Mouse (Mus musculus) ZHBTc4 (cell line): ENCODE measurements at regions not wholly inside any gene's neighbourhood (a gene's known extent, or its start where the extent isn't known, plus 50 kb on each side); places are given as distances from the start of the nearest gene placed in this dataset.
A peak's percentile ranks its signal among the peaks of the same experiment; 100 is the strongest.

Experiments
- DNase-seq: peaks from one replicate; pipeline ENCODE4 v3.0.0-alpha.2; 2011; ENCODE audit warnings: low read depth, low spot score

DNA sequence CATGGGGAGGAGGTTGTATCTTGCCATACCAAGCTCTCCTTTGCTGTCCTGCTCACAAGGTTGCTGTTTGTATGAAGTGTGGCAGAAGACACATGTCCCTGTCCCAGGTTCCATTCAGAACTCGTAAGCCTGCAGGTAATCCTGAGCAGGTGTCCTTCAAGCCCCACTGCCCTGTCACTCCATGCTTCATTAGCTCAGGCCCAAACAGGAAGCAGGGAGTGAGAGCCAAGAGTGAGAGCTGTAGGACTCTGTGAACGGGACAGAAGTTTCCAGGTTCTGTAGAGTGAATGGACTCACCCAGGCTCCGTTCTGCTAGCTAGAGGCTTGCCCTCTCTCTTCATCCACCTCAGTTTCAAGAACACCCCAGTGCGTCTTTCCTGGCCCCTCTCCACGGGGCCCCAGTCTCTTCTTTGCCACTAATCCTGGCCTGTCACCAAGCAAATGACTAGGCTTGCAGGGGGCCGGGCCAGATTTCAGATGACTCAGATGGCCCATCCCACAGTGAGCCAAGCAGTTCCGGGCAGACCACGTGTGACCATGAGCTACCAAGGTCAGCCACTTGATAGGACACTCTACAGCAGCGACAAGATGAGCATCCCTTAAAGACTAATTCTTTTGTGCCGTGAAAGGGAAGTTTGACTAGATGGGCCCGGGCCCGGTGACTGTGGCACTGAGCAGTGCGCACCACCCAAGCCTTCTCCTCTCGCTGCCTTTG is 54.4 kb upstream of the Ubr2 start:
- peak; percentile 26 for DNase-seq

DNA sequence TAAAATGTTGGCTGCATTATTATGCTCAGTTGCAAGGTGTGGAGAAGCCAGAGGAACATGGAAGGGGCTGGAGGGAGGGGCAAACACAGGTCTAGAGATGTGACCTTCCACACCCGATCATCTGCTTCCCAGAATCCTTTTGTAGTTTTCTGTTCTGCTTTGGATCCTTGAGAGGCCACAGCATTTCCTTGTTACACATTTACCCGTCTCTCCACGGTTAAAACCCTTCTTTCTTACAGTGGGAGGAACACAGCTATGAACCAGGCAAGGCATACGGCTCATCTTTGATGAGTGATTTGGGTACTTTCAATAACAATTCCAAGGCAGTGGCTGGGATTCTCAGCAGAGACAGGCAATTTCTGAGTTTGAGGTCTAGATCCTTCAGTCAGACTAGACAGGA is 53.6 kb upstream of the Ubr2 start:
- no peak for DNase-seq

GRCm38 (mm10) chr17:47061031-47061620 is 50.8 kb upstream of the Ubr2 start:
- DNase-seq, result no peak
